Mouse (Mus musculus) brain, embryonic 14.5 days (tissue): Measurements from ENCODE around the gene Gm28053. TPM values are rescaled to one million over a fixed set of nuclear protein-coding genes. Genes with fewer than 3 reads are reported as not detected.
A peak's percentile ranks its signal among the peaks of the same experiment; 100 is the strongest.

ENCODE experiments used
- DNase-seq: peaks from one replicate; pipeline ENCODE4 v3.0.0-alpha.2; 2011; ENCODE audit warnings: low read depth
- CTCF ChIP-seq: fragments of 200-500 bp; IDR thresholded peaks from 2 replicates; pipeline ENCODE4 v1.5.1; 2012; ENCODE audit warnings: inconsistent platforms, mild to moderate bottlenecking, moderate library complexity, borderline replicate concordance; ENCODE audit not compliant: insufficient read depth, insufficient read length; ENCODE audit errors: extremely low read depth
- POLR2A ChIP-seq: fragments of 200-500 bp; IDR thresholded peaks from 2 replicates; pipeline ENCODE4 v1.6.1; 2012; ENCODE audit warnings: mild to moderate bottlenecking, inconsistent platforms, borderline replicate concordance; ENCODE audit not compliant: poor library complexity, insufficient read depth, insufficient read length, severe bottlenecking; ENCODE audit errors: extremely low read depth
- polyA plus RNA-seq: library from polyadenylated mRNA; depleted of rRNA; stranded (reverse); fragments of >200 nt; gene quantifications from 2 replicates; pipeline ENCODE4 v1.2.3, GENCODE M21; 2012

Gene Gm28053
- polyA plus RNA-seq, 1 experiment, result 0.40 TPM

GRCm38 (mm10) chr6:48733660-48734059, 15.3 kb downstream of the Gm28053 start:
- DNase-seq, result no peak
- no peak for TF ChIP-seq POLR2A
- TF ChIP-seq CTCF, result no peak

DNA sequence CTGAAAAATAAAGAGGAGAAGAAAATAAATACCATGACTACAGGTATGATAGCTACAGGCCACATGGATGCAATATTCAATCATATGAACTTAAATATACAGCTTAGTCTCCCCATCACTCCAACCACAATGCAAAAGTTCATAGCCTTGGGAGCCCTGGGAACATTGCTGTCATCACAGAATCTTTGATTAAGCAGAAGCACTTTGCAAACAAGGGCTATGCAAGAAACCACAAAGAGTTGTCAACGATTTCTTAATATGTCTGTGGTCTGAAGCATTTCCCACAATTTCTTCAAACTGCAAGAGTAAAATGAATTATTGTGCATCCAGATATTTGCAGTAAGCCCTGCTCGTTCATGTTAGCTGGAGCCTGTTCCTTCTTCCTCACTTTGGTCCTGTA, 18.6 kb downstream of the Gm28053 start:
- no peak for DNase-seq
- no peak for TF ChIP-seq POLR2A
- TF ChIP-seq CTCF, result no peak

DNA sequence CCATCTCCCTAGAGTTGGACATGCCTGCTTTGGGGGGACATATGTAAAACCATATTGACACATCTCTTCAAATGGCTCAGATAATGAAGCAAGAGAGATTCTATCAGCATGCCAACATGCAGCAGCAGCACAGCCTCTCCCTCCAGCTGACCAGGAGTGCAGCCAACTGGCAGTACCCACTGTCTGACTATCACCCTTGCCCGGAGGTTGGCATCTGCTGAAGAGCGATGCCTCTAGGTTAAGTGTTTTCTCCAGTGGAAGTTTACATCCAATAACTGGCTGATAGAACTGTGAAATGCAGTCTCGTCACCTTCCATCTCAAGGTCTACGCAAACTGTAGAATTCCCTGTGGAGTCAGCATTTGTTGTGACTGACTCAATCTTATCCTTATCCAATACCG, 19.3 kb downstream of the Gm28053 start:
- TF ChIP-seq POLR2A, result no peak
- TF ChIP-seq CTCF, result no peak
- no peak for DNase-seq

DNA sequence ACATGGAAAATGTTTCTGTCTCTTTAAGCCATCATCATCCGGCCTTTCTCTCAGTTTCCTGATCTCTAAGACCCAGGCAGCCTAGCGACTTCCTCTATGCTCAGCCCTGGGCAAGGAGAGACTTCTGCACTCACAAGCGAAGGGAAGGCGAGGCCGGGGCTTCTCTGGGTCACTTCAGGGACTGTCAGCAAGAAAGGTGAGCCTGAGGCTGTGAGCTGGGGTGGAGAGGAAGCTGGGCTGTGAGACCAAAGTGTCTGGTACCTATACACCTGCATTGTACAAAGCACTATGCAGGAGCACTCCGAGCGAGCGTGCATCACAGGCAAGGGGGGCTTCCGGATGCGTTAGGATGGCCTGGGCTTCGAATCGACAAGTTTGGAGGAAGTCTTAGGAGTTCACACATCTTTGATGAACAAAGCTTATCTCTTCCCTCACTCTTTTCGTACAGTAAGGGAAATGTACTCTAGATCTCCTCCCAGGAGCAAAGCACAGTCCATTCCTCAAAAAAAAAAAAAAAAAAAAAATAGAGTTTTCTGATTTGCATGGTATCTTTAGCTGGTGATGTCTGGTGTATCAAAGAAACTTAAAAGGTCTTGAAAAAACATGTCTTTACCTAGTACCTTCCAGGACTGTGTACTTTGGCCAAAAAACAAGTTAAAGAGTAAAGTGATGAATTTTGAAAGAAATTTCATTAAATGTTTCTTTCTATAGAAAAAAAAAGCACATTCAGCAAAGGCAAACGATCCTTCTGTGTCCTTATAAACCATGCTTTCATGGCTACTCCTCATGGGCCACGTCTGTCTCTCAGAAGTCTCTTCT, 20.8 kb downstream of the Gm28053 start, which contains the start of gene Gimap1:
TSS of gene Gimap1 (plus strand) at position 94 of the 819 bp plus-strand sequence.
- DNase-seq, result no peak
- TF ChIP-seq POLR2A (no peak), CTCF (no peak)

DNA sequence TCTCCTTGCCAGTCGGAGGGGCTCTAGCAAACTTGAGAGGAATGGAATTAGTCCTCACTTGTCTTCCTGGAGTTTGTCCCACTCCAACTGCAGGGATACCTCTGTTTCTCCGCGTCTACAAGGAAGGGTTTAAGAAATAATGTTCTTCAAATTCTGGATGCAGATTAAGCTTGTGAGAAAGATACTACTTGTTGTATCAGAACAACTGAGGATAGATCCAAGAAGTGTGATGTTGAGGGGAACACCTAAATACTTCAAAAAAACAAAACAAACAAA, 21.3 kb downstream of the Gm28053 start:
- no peak for TF ChIP-seq POLR2A
- no peak for TF ChIP-seq CTCF
- DNase-seq, result no peak

- TF ChIP-seq POLR2A (no peak), CTCF (no peak)
These were observed 22.2 kb downstream of the Gm28053 start for GRCm38 (mm10) chr6:48740501-48741169.

DNA sequence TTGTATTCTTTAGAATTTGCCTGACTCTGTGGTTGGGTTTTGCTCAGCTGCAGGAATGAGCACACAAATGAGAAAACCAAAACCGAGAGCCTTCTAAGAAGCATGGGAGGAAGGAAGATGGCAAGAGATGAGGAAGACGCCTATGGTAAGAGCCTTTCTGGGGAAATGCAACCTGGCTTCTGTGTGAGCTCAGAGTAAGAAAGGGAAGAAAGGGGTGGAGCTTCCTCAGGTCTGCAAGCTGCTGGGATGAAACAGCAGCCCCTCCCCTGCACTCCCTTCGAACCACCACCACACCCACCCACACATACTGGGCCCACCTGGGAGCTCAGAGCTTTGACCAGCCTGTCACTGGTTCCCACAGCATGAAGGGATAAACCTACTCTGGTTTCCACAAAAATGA, 22.9 kb downstream of the Gm28053 start:
- TF ChIP-seq POLR2A (no peak), CTCF (no peak)
- DNase-seq, result no peak

More at GRCm38 (mm10) chr6:48740501-48741169, 22.2 kb downstream of the Gm28053 start:
- DNase-seq, result no peak

- no peak for DNase-seq
- TF ChIP-seq POLR2A (no peak), CTCF (no peak)
These were observed 23.4 kb downstream of the Gm28053 start for GRCm38 (mm10) chr6:48741711-48742206.

DNA sequence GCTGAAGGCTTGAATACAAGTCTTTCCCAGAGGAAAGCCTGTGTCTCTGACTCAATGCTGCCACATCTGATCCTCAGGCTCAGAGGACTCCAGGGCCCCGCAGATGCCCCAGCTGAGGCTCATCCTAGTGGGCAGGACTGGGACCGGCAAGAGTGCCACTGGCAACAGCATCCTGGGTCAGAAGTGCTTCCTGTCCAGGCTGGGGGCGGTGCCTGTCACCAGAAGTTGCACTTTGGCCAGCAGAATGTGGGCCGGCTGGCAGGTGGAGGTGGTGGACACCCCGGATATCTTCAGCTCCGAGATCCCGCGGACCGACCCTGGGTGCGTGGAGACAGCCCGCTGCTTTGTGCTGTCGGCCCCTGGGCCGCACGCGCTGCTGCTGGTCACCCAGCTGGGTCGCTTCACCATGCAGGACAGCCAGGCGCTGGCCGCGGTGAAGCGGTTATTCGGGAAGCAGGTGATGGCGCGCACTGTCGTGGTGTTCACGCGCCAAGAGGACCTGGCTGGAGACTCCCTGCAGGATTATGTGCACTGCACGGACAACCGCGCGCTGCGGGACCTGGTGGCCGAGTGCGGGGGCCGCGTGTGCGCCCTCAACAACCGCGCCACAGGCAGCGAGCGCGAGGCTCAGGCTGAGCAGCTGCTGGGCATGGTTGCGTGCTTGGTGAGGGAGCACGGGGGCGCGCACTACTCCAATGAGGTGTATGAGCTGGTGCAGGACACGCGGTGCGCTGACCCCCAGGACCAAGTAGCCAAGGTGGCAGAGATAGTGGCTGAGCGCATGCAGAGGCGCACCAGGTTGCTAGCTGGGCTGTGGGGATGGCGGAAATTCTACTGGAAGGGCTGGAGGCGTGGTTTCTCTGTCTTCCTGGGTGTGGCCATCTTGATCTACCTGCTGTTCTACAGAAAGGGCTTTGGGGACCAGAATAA, 24.3 kb downstream of the Gm28053 start:
- TF ChIP-seq POLR2A (no peak), CTCF (no peak)
- DNase-seq, result peak; percentile 25

DNA sequence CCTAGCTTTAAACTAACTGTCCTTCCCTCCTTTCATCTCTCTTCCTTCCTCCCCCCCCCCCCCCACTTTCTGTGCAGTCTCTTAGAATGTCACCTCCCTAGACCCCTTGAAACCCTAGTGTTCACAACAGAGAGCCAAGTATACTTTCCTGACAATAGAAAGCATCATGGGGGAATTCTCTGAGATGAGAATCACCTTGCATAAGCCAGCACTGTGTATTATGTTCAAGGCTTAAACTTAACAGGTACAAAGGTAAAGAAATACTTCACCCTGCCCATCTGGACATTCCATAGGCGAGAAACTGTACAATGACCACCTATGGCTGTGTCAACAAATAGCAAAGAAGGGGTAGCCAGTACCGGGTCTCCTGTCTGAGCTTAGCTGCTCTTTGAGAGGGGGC, 27.1 kb downstream of the Gm28053 start:
- DNase-seq, result no peak
- TF ChIP-seq CTCF (no peak), POLR2A (no peak)
